Comparison of ENCODE assay signal across 9 mouse cellular contexts in genomic region chr6:29833568-29834255, GRCm38 (mm10).
DNase-seq lines count a peak whose midpoint lies in the region; ATAC-seq and TF ChIP-seq lines count a peak whose summit lies in the region.
"Had no signal": no experiment of that assay in that cellular context is flagged by ENCODE, and none has a peak within 500 bp of the region (broad histone marks: within the 10 kb centered on the region; RNA-seq: fewer than 3 reads in every experiment).

No protein-coding gene starts in this region.

- H3K9ac ChIP-seq in lung, postnatal 0 days (replicated peaks; ENCODE audit: low read depth) = no peak overlapping the region
- H3K9ac ChIP-seq: heart, embryonic 12.5 days had no signal

- no peak overlapping the region for H3K4me3 ChIP-seq in gastrocnemius, adult 2 months
- no peak overlapping the region for H3K4me3 ChIP-seq in lung, postnatal 0 days (ENCODE audit: low read depth, low read length)
- H3K4me3 ChIP-seq: heart, embryonic 12.5 days had no signal

- DNase-seq in gastrocnemius, adult 2 months = no peak
- no peak for DNase-seq in gastrocnemius, postnatal 4 days (ENCODE audit: low spot score in 2 of 2)
- peak; percentile 14 for DNase-seq in lung, postnatal 0 days (ENCODE audit: low spot score)
- DNase-seq in lung, postnatal 4 days = no peak
- no peak for DNase-seq in Patski (ENCODE audit: low read depth, low spot score)
- peak; percentile 52 for DNase-seq in retina, postnatal 1 day
- no peak for DNase-seq in gastrocnemius, postnatal 14 days
- no peak for DNase-seq in adrenal gland, postnatal 4 days (ENCODE audit: low spot score in 2 of 2)

- TF ChIP-seq EP300 in lung, postnatal 0 days (IDR thresholded peaks at IDR 0.05) = no peak

- H3K4me1 ChIP-seq in lung, postnatal 0 days (ENCODE audit: insufficient read depth, low read depth, low read length) = no peaks in the 10 kb centered on the region
- H3K4me1 ChIP-seq: heart, embryonic 12.5 days had no signal

- H3K27ac ChIP-seq in gastrocnemius, adult 2 months = no peak overlapping the region
- H3K27ac ChIP-seq in lung, postnatal 0 days (ENCODE audit: low read length) = no peak overlapping the region

- TF ChIP-seq CTCF in gastrocnemius, adult 2 months (IDR thresholded peaks at IDR 0.05) = peak; percentile 58
- TF ChIP-seq CTCF in lung, postnatal 0 days (IDR thresholded peaks at IDR 0.05) = peak; percentile 61
- TF ChIP-seq CTCF in Patski (IDR thresholded peaks at IDR 0.05) = peak; percentile 53

- H3K4me2 ChIP-seq in lung, postnatal 0 days (replicated peaks; ENCODE audit: low read depth, low read length) = no peak overlapping the region
- H3K4me2 ChIP-seq: heart, embryonic 12.5 days had no signal

- intact Hi-C loops in gastrocnemius, adult 2 months (cut with DNase I) = loop anchor here (5.0 kb wide), 1 partner anchor 249 kb away; no protein-coding TSS in a partner anchor
- intact Hi-C loops in gastrocnemius, postnatal 14 days (cut with DNase I; ENCODE audit: low total_unique reads) = no loop called here

- POLR2A ChIA-PET in Patski (lab: Charles Lee) = interaction anchor here (0.6 kb wide), 1 partner anchor 33 kb away, joined by 3 read pairs; no protein-coding TSS in a partner anchor

- no peak for ATAC-seq in lung, postnatal 0 days
- ATAC-seq in Patski = no peak

- in situ Hi-C loops in Patski (cut with MboI; ENCODE audit: low pct_unique_long_range_greater_than_20kb) = loop anchor here (25.0 kb wide), 1 partner anchor 529 kb away; no protein-coding TSS in a partner anchor

- CTCF ChIA-PET in Patski (lab: Charles Lee) = interaction anchor here (1.1 to 2.3 kb wide), 5 partner anchors 9 to 59 kb away, joined by 3 to 10 read pairs (median 4); no protein-coding TSS in a partner anchor

- WGBS in lung, postnatal 0 days = 56% methylated on average over 4 of the region's 4 CpGs

- no peaks in the 10 kb centered on the region for H3K9me3 ChIP-seq in lung, postnatal 0 days (ENCODE audit: low read length)
- H3K9me3 ChIP-seq: heart, embryonic 12.5 days had no signal

- no peaks in the 10 kb centered on the region for H3K27me3 ChIP-seq in lung, postnatal 0 days (replicated peaks; ENCODE audit: insufficient read depth, low read length)
- H3K27me3 ChIP-seq in Patski = no peaks in the 10 kb centered on the region
- H3K27me3 ChIP-seq: heart, embryonic 12.5 days had no signal

- no peaks in the 10 kb centered on the region for H3K36me3 ChIP-seq in lung, postnatal 0 days (ENCODE audit: insufficient read depth, low read length)
- H3K36me3 ChIP-seq: heart, embryonic 12.5 days had no signal

Comparison
In these comparisons a context has a peak if more than half of its experiments do, and no peak if none do; other contexts are left out.
1. DNase-seq: peak in lung, postnatal 0 days (single experiment) and retina, postnatal 1 day (single experiment); none in gastrocnemius, adult 2 months (single experiment), gastrocnemius, postnatal 4 days (0 of 2), lung, postnatal 4 days (0 of 2), Patski (single experiment), gastrocnemius, postnatal 14 days (single experiment) and adrenal gland, postnatal 4 days (0 of 2).
2. Peak in every context shown above with its lines, with median percentiles within 50 percentile points of each other: CTCF ChIP-seq.